Mouse (Mus musculus): ENCODE data around the gene Parvg. TPM values are rescaled to one million over a fixed set of nuclear protein-coding genes. Genes with fewer than 3 reads are reported as not detected.

Parvg gene
- polyA plus RNA-seq, 1 experiment from 2014 or later, result 4.3 TPM

DNA sequence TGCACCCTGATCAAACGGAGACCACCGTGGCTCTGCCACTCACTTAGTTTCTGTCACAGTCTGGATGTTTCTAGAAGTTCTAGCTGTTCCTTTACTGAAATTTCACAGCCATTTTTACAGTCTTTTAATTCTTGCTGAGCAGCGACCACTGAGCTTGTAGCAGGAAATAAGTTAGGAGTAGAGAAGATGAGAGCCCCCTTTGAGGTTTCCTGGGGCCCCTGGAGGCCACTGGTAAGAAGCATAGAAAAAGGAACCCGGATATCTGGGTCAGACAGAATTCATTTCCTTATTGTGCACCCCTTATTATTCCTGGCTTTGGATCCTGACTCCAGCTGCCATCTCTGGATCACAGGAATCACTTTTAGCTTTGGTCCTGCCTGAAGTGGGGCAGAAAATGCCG lies 31.3 kb downstream of the Parvg start:
- H3K9me3 ChIP-seq (ENCODE audit: low read length), result no peaks in the 10 kb centered on the region
- no peaks in the 10 kb centered on the region for H3K36me3 ChIP-seq (ENCODE audit: insufficient read depth, low read length)
- H3K4me1 ChIP-seq (ENCODE audit: insufficient read depth, low read depth, low read length), result no peaks in the 10 kb centered on the region
- no peak overlapping the region for H3K4me3 ChIP-seq (ENCODE audit: low read depth, low read length)
- H3K27ac ChIP-seq (ENCODE audit: low read length), result no peak overlapping the region
- WGBS, result 68% methylated on average over 5 of the region's 5 CpGs
- H3K9ac ChIP-seq (replicated peaks; ENCODE audit: low read depth), result no peak overlapping the region
- H3K4me2 ChIP-seq (replicated peaks; ENCODE audit: low read depth, low read length), result no peak overlapping the region
- TF ChIP-seq EP300 (IDR thresholded peaks at IDR 0.05), result no peak
- no peak for TF ChIP-seq CTCF (IDR thresholded peaks at IDR 0.05)
- no peaks in the 10 kb centered on the region for H3K27me3 ChIP-seq (replicated peaks; ENCODE audit: insufficient read depth, low read length)
- ATAC-seq (no peak), DNase-seq (ENCODE audit: low spot score) (no peak)

DNA sequence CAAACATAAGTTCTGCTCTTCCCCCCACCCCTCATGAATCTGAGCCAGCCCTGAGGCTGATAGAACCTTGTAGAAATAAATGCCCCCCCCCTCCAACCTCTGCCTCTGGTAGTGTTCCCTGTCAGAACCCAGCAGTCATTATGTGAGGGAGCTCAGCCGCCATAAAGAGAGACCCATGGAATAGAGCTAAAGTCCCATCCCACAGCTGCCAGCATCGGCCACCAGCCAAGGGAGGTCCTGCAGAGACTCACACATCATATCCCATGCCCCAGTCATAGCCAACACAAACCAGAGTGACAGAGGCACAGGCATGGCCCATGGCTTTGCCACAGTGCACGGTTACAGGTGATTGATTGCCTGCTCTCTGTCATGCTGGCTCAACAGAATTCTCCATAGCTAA lies 40.9 kb downstream of the Parvg start:
- Histone ChIP-seq H3K4me3 (ENCODE audit: low read depth, low read length) (no peak overlapping the region), H3K9ac (replicated peaks; ENCODE audit: low read depth) (no peak overlapping the region), H3K4me2 (replicated peaks; ENCODE audit: low read depth, low read length) (no peak overlapping the region), H3K36me3 (ENCODE audit: insufficient read depth, low read length) (no peaks in the 10 kb centered on the region), H3K4me1 (ENCODE audit: insufficient read depth, low read depth, low read length) (no peaks in the 10 kb centered on the region), H3K27ac (ENCODE audit: low read length) (no peak overlapping the region), H3K27me3 (replicated peaks; ENCODE audit: insufficient read depth, low read length) (no peaks in the 10 kb centered on the region), H3K9me3 (ENCODE audit: low read length) (no peaks in the 10 kb centered on the region)
- ATAC-seq, result no peak
- DNase-seq (ENCODE audit: low spot score), result no peak
- 70% methylated on average over 3 of the region's 3 CpGs for WGBS
- TF ChIP-seq CTCF (IDR thresholded peaks at IDR 0.05), result no peak

DNA sequence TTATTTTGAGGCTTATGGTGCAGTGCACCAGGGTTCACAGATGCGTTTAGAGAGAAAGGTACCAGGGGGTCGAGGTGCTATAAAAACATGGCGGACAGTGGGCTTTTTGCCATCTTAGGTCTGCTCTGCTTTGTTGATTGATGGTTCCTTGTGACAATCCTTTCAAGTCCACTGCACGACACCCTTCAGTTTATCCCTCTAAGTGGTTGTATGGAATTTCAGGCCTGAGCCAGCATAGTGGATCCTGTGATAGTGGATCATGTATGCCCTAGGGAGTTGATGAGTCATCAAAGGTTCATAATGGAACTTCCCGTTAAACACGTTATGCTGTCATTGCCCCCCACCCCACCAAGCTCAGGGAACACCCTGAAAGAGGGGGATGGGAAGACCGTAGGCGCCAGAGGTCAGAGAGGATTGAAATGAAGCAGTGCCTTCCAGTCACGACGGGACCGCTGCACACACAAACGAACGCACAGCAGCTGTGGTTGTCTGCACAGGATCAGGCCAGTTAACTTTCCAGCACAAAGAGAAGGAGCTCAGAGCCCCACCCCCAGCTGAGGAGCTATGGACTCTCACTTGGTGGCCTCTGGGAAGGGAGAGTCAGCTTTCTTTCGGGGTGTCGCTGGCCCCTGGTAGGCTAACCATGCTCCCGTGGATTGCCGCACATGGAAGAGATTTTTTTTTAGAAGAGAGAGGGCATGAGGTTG lies 42.0 kb downstream of the Parvg start:
- WGBS, result 52% methylated on average over 17 of the region's 17 CpGs
- ATAC-seq, result peak; percentile 32; the same call in 1 of the 2 replicates

DNA sequence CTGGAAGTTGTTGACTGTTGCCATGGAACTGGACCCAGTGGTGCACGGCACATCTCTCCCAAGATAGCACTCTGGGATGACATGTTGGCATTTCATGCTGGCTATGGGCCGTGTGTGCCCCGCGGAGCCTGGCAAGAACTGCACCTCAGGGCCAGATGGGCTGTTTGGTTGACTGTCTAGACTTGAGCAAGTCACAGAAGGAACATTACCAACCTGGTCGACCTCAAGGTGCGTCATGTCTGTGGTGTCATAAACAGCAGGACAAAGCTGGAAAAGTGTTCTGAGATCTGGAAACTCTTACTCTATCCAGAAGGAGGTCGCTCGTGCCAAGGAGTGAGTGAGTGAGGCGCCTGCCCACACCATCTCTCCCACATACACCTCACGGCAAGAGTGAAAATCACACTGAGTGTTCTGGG lies 42.8 kb downstream of the Parvg start:
- no peaks in the 10 kb centered on the region for H3K9me3 ChIP-seq (ENCODE audit: low read length)
- no peak overlapping the region for H3K9ac ChIP-seq (replicated peaks; ENCODE audit: low read depth)
- WGBS, result 81% methylated on average over 10 of the region's 10 CpGs
- H3K27ac ChIP-seq (ENCODE audit: low read length), result no peak overlapping the region
- H3K36me3 ChIP-seq (ENCODE audit: insufficient read depth, low read length), result no peaks in the 10 kb centered on the region
- DNase-seq (ENCODE audit: low spot score) (no peak), ATAC-seq (no peak)
- H3K27me3 ChIP-seq (replicated peaks; ENCODE audit: insufficient read depth, low read length), result no peaks in the 10 kb centered on the region
- no peaks in the 10 kb centered on the region for H3K4me1 ChIP-seq (ENCODE audit: insufficient read depth, low read depth, low read length)
- TF ChIP-seq CTCF (IDR thresholded peaks at IDR 0.05) (no peak), EP300 (IDR thresholded peaks at IDR 0.05) (no peak)
- no peak overlapping the region for H3K4me2 ChIP-seq (replicated peaks; ENCODE audit: low read depth, low read length)
- H3K4me3 ChIP-seq (ENCODE audit: low read depth, low read length), result no peak overlapping the region

More for the DNA sequence above, 42.0 kb downstream of the Parvg start:
- no peak overlapping the region for H3K4me2 ChIP-seq (replicated peaks; ENCODE audit: low read depth, low read length)
- no peaks in the 10 kb centered on the region for H3K27me3 ChIP-seq (replicated peaks; ENCODE audit: insufficient read depth, low read length)
- TF ChIP-seq EP300 (IDR thresholded peaks at IDR 0.05) (no peak), CTCF (IDR thresholded peaks at IDR 0.05) (no peak)
- no peak overlapping the region for H3K4me3 ChIP-seq (ENCODE audit: low read depth, low read length)
- no peak for DNase-seq (ENCODE audit: low spot score)
- no peak overlapping the region for H3K9ac ChIP-seq (replicated peaks; ENCODE audit: low read depth)
- no peaks in the 10 kb centered on the region for H3K9me3 ChIP-seq (ENCODE audit: low read length)
- H3K27ac ChIP-seq (ENCODE audit: low read length), result no peak overlapping the region
- no peaks in the 10 kb centered on the region for H3K36me3 ChIP-seq (ENCODE audit: insufficient read depth, low read length)
- H3K4me1 ChIP-seq (ENCODE audit: insufficient read depth, low read depth, low read length), result no peaks in the 10 kb centered on the region

DNA sequence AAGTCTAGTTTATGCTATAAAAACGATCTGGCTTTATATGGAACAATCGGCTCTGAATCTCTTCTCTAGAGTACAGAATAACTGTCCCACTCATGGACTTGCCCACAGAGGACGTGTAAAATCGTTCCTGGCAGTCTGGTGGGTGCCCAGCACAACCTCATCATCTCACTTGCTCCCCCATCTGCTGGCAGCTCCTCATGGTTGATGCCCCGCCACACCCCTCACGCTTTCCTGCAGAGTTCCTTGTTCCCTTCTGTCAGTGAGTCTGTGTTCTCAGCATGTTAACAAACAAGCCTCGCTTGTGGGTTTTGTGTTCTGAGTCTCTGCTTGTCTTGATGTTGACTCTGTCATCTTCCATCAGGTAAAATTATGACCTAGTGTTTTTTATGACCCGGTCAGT lies 43.6 kb downstream of the Parvg start:
- WGBS, result 68% methylated on average over 8 of the region's 8 CpGs

DNA sequence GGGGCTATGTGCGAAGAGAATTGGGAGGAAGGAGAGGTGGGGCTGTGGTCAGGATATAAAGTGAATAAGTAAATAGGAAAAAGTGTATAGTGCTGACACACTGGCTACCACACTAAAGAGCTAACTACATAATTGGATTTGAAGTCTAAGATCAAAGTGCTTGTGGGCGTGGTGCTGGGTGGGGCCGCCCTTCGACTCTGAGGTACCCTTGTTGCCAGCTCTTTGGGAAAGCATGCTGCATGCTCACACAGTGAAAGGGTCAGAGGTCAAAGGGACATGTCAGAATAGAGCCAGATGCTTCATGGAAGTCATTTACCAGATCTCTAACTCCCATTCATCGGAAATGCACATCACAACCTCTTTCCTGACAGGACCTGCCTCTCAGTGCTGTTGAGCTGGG lies 49.0 kb downstream of the Parvg start:
- Histone ChIP-seq H3K27ac (ENCODE audit: low read length) (no peak overlapping the region), H3K9ac (replicated peaks; ENCODE audit: low read depth) (no peak overlapping the region), H3K4me2 (replicated peaks; ENCODE audit: low read depth, low read length) (no peak overlapping the region), H3K9me3 (ENCODE audit: low read length) (no peaks in the 10 kb centered on the region), H3K4me1 (ENCODE audit: insufficient read depth, low read depth, low read length) (no peaks in the 10 kb centered on the region), H3K27me3 (replicated peaks; ENCODE audit: insufficient read depth, low read length) (no peaks in the 10 kb centered on the region), H3K36me3 (ENCODE audit: insufficient read depth, low read length) (no peaks in the 10 kb centered on the region), H3K4me3 (ENCODE audit: low read depth, low read length) (no peak overlapping the region)
- 73% methylated on average over 5 of the region's 5 CpGs for WGBS
- TF ChIP-seq EP300 (IDR thresholded peaks at IDR 0.05) (no peak), CTCF (IDR thresholded peaks at IDR 0.05) (no peak)
- DNase-seq (ENCODE audit: low spot score), result no peak
- no peak for ATAC-seq

More for the DNA sequence above, 43.6 kb downstream of the Parvg start:
- H3K4me2 ChIP-seq (replicated peaks; ENCODE audit: low read depth, low read length), result no peak overlapping the region
- no peak overlapping the region for H3K9ac ChIP-seq (replicated peaks; ENCODE audit: low read depth)
- H3K27ac ChIP-seq (ENCODE audit: low read length), result no peak overlapping the region
- DNase-seq (ENCODE audit: low spot score), result no peak
- no peaks in the 10 kb centered on the region for H3K4me1 ChIP-seq (ENCODE audit: insufficient read depth, low read depth, low read length)
- no peak for TF ChIP-seq EP300 (IDR thresholded peaks at IDR 0.05)
- H3K4me3 ChIP-seq (ENCODE audit: low read depth, low read length), result no peak overlapping the region
- no peaks in the 10 kb centered on the region for H3K36me3 ChIP-seq (ENCODE audit: insufficient read depth, low read length)
- no peaks in the 10 kb centered on the region for H3K9me3 ChIP-seq (ENCODE audit: low read length)
- no peak for ATAC-seq
- H3K27me3 ChIP-seq (replicated peaks; ENCODE audit: insufficient read depth, low read length), result no peaks in the 10 kb centered on the region

DNA sequence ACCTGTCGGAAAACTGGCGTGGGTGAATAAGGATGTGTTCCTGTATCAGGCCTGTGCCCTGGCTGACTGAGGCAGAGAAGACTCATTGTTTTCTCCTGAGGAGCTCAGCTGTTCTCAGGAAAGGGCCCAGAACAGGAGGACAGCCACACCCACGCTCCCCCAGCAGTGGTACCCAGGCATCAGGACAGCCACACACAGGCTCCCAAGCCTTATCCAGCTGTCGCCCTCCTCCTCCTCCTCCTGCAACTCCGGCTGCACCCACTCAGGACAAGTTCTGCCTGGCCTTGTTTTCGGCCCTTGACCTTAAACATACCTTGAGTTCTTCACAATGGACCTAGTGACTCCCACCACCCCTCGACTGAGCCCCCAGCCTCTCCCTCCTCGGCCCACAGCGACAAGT lies 54.9 kb downstream of the Parvg start:
- Histone ChIP-seq H3K27me3 (replicated peaks; ENCODE audit: insufficient read depth, low read length) (no peaks in the 10 kb centered on the region), H3K36me3 (ENCODE audit: insufficient read depth, low read length) (no peaks in the 10 kb centered on the region), H3K4me3 (ENCODE audit: low read depth, low read length) (no peak overlapping the region), H3K9me3 (ENCODE audit: low read length) (no peaks in the 10 kb centered on the region), H3K4me2 (replicated peaks; ENCODE audit: low read depth, low read length) (no peak overlapping the region), H3K4me1 (ENCODE audit: insufficient read depth, low read depth, low read length) (no peaks in the 10 kb centered on the region), H3K27ac (ENCODE audit: low read length) (no peak overlapping the region), H3K9ac (replicated peaks; ENCODE audit: low read depth) (no peak overlapping the region)
- no peak for DNase-seq (ENCODE audit: low spot score)
- WGBS, result 78% methylated on average over 9 of the region's 9 CpGs
- TF ChIP-seq CTCF (IDR thresholded peaks at IDR 0.05) (no peak), EP300 (IDR thresholded peaks at IDR 0.05) (no peak)
- no peak for ATAC-seq
